Mouse (Mus musculus) embryonic fibroblast, embryonic 13.5 days (primary cell): ENCODE data around the gene Elmo1. TPM values are rescaled to one million over a fixed set of nuclear protein-coding genes. Genes with fewer than 3 reads are reported as not detected.

ENCODE experiments used
- H3K27ac ChIP-seq: 2 replicates; pipeline ENCODE4 v1.5.1; 2012; ENCODE audit warnings: low read length, control low read depth, inconsistent platforms; ENCODE audit not compliant: insufficient read depth
- H3K4me1 ChIP-seq: 2 replicates; pipeline ENCODE4 v1.6.1; 2011; ENCODE audit warnings: low read length; ENCODE audit not compliant: control insufficient read depth, insufficient read depth
- H3K4me3 ChIP-seq: 2 replicates; pipeline ENCODE4 v1.5.1; 2011; ENCODE audit warnings: mild to moderate bottlenecking, control low read depth, low read length; ENCODE audit not compliant: insufficient read depth
- CTCF ChIP-seq: IDR thresholded peaks from 2 replicates; pipeline ENCODE4 v1.5.1; 2011; ENCODE audit warnings: mild to moderate bottlenecking, control low read depth, low read length, moderate library complexity, borderline replicate concordance; ENCODE audit not compliant: insufficient read depth
- POLR2A ChIP-seq: IDR thresholded peaks from 2 replicates; pipeline ENCODE4 v1.6.1; 2011; ENCODE audit warnings: low read depth, mild to moderate bottlenecking, control low read depth, low read length, moderate library complexity
- polyA plus RNA-seq: library from polyadenylated mRNA; stranded (reverse); fragments of >200 nt; gene quantifications from 2 replicates; pipeline ENCODE4 v1.2.4, GENCODE M21; 2011; ENCODE audit warnings: low read depth; ENCODE audit not compliant: missing spikeins, insufficient read length

Elmo1 gene
- polyA plus RNA-seq, 1 experiment: 4.8 TPM

GRCm38 (mm10) chr13:20256613-20257012, 166.2 kb downstream of the Elmo1 start:
- no peak overlapping the region for H3K4me3 ChIP-seq
- TF ChIP-seq POLR2A (no peak), CTCF (no peak)
- peak overlapping the region; percentile 52 for H3K27ac ChIP-seq
- peaks cover 6% of the 10 kb centered on the region for H3K4me1 ChIP-seq

GRCm38 (mm10) chr13:20257562-20258525, 167.4 kb downstream of the Elmo1 start:
- TF ChIP-seq POLR2A (no peak), CTCF (no peak)
- peak overlapping the region; percentile 7 for H3K27ac ChIP-seq
- H3K4me3 ChIP-seq: no peak overlapping the region
- H3K4me1 ChIP-seq: peaks cover 6% of the 10 kb centered on the region

DNA sequence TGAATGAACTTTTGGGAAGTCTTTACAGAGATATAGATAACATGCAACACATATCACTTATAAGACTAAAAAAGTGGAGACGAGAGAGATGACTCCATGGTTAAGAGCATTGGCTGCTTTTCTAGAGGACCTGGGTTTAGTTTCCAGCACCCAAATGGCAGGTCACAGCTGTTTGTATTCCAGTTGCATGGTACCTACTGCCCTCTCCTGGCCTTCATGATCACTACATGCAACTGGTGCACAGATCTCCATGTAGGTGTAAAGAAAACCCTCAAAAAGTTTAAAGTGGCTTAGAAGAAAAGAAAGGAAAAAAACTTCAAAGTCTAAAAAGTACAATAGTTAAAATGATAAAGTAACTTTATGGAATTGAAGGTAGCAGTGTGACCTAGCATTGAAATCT, 172.8 kb downstream of the Elmo1 start:
- H3K4me1 ChIP-seq: no peaks in the 10 kb centered on the region
- no peak overlapping the region for H3K27ac ChIP-seq
- no peak overlapping the region for H3K4me3 ChIP-seq
- no peak for TF ChIP-seq POLR2A
- TF ChIP-seq CTCF: no peak

- Histone ChIP-seq H3K4me3 (no peak overlapping the region), H3K27ac (no peak overlapping the region), H3K4me1 (no peaks in the 10 kb centered on the region)
- TF ChIP-seq POLR2A (no peak), CTCF (no peak)
Measured at GRCm38 (mm10) chr13:20270148-20270547, 179.8 kb downstream of the Elmo1 start.

GRCm38 (mm10) chr13:20271799-20272198, 181.4 kb downstream of the Elmo1 start:
- TF ChIP-seq POLR2A (no peak), CTCF (peak; percentile 48; the same call in 1 of the 2 replicates)
- H3K4me1 ChIP-seq: no peaks in the 10 kb centered on the region
- no peak overlapping the region for H3K27ac ChIP-seq
- no peak overlapping the region for H3K4me3 ChIP-seq

DNA sequence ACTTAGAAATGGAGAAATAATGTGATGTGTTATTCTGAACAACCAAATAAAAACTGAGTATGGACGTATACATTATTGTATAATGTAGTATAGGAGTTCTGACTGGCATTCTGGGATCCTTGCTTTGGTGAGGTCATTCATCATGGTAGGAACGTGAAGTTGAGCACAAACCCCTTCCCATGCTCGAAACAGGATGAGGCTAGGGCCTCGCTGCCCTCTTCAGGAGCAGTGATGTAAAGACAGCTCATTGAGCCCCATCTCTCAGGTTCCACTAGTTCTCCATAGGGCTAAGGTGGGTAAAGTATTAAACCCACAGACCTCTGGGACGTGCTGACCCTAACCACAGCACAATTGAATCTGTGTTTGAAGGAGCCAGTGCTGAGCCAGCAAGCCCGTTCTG, 182.2 kb downstream of the Elmo1 start:
- TF ChIP-seq CTCF (peak; percentile 74; the same call in 1 of the 2 replicates), POLR2A (no peak)
- no peak overlapping the region for H3K4me3 ChIP-seq
- no peaks in the 10 kb centered on the region for H3K4me1 ChIP-seq
- H3K27ac ChIP-seq: no peak overlapping the region

DNA sequence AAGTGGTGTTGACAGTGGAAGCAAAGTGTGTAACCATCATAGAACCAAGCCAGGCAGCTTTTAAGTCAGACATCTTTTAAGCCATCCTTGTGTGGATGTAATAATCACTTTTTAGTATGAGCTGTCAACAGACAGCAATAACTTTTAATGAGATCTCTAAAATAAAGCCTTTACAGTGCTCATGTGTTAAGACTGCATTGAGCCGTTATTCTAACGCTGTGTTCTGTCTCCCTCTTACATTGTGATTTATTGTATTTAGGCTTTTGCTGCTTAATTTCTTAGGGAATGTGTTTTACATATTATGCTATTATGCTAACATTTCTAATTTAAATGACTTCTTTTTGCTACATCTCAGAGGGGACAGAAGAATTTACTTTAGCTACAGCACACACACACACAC, 189.5 kb downstream of the Elmo1 start:
- no peak overlapping the region for H3K4me3 ChIP-seq
- no peak overlapping the region for H3K27ac ChIP-seq
- TF ChIP-seq CTCF (no peak), POLR2A (no peak)

DNA sequence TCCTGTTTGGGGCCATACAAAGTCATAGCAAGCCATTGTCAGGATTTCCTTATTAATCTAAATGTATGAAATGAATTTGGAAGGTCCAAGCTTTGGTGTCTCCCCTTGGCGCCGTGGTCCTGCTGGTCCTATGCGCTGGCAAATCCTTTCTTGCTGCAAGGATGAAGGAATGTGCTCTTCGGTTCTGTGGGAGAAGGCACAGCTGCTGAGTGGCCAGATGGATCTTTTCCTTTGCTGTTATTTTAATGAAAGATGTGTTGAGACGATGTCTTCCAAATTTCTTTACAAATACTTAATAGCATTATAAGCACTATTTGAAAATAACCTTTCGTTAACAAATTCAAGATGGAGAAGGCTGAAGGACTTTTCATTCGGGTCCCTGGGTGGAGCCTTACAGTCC, 193.5 kb downstream of the Elmo1 start:
- H3K27ac ChIP-seq: no peak overlapping the region
- H3K4me3 ChIP-seq: no peak overlapping the region
- TF ChIP-seq CTCF (no peak), POLR2A (no peak)
- no peaks in the 10 kb centered on the region for H3K4me1 ChIP-seq

More for the DNA sequence above, 189.5 kb downstream of the Elmo1 start:
- H3K4me1 ChIP-seq: no peaks in the 10 kb centered on the region

DNA sequence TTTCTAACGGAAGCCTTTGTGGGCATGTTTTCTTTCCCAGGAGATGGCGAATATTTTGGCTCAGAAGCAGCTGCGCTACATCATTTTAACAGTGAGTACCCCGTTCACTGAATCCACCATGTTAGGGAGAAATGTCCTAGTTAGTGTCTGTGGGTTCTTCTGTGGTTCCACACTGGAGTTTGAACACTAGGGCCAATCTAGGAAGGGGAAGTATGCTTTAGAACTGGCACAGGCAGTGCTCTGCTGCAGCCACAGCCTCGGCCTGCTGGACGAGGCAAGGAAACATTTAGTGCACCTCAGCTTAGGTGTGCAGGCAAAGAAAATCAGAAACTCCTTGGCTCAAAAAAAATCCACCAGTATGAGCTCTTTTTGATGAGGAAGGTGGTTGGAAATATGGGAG, 196.3 kb downstream of the Elmo1 start:
- no peak overlapping the region for H3K27ac ChIP-seq
- no peak overlapping the region for H3K4me3 ChIP-seq
- TF ChIP-seq POLR2A (no peak), CTCF (no peak)
- H3K4me1 ChIP-seq: peaks cover 5% of the 10 kb centered on the region

GRCm38 (mm10) chr13:20288393-20288792, 198.0 kb downstream of the Elmo1 start:
- TF ChIP-seq POLR2A: no peak
- TF ChIP-seq CTCF: no peak
- Histone ChIP-seq H3K4me1 (peaks cover 8% of the 10 kb centered on the region), H3K4me3 (no peak overlapping the region), H3K27ac (no peak overlapping the region)
